Mouse (Mus musculus): ENCODE results near the gene Ptpn23.
"Not testable (repeated sequence)": the region's sequence is repeated elsewhere in the genome, so short reads cannot be mapped to it uniquely, and the experiment has no call there.

Ptpn23 gene

GRCm38 (mm10) chr9:110381292-110381691 lies 26.7 kb downstream of the Ptpn23 start:
- no peak for DNase-seq (ENCODE audit: low spot score)

- DNase-seq (ENCODE audit: low spot score): no peak
These were observed 27.4 kb downstream of the Ptpn23 start for GRCm38 (mm10) chr9:110380662-110381061.

GRCm38 (mm10) chr9:110379361-110379760 lies 28.7 kb downstream of the Ptpn23 start:
- no peak for DNase-seq (ENCODE audit: low spot score)

GRCm38 (mm10) chr9:110377655-110378054 lies 30.4 kb downstream of the Ptpn23 start:
- DNase-seq (ENCODE audit: low spot score): not testable (repeated sequence)

- DNase-seq (ENCODE audit: low spot score): no peak
These were observed 32.3 kb downstream of the Ptpn23 start for GRCm38 (mm10) chr9:110375668-110376067.

- DNase-seq (ENCODE audit: low spot score): no peak
These were observed 34.1 kb downstream of the Ptpn23 start for GRCm38 (mm10) chr9:110373871-110374270.

GRCm38 (mm10) chr9:110369860-110370259 lies 38.2 kb downstream of the Ptpn23 start:
- DNase-seq (ENCODE audit: low spot score): no peak

- DNase-seq (ENCODE audit: low spot score): no peak
These were observed 41.3 kb downstream of the Ptpn23 start for GRCm38 (mm10) chr9:110366746-110367145.

- no peak for DNase-seq (ENCODE audit: low spot score)
These were observed 45.7 kb downstream of the Ptpn23 start for GRCm38 (mm10) chr9:110362337-110362736.

- no peak for DNase-seq (ENCODE audit: low spot score)
These were observed 46.7 kb downstream of the Ptpn23 start for GRCm38 (mm10) chr9:110361299-110361698.

GRCm38 (mm10) chr9:110358341-110358740 lies 49.7 kb downstream of the Ptpn23 start:
- no peak for DNase-seq (ENCODE audit: low spot score)

- no peak for DNase-seq (ENCODE audit: low spot score)
These were observed 55.9 kb downstream of the Ptpn23 start for GRCm38 (mm10) chr9:110351932-110352632.

- DNase-seq (ENCODE audit: low spot score): no peak
These were observed 56.7 kb downstream of the Ptpn23 start for GRCm38 (mm10) chr9:110351350-110351749.

- DNase-seq (ENCODE audit: low spot score): no peak
These were observed 57.4 kb downstream of the Ptpn23 start for GRCm38 (mm10) chr9:110350612-110351011.

GRCm38 (mm10) chr9:110350188-110350587 lies 57.8 kb downstream of the Ptpn23 start:
- DNase-seq (ENCODE audit: low spot score): no peak

- DNase-seq (ENCODE audit: low spot score): no peak
These were observed 59.1 kb downstream of the Ptpn23 start for GRCm38 (mm10) chr9:110348899-110349298.

- DNase-seq (ENCODE audit: low spot score): no peak
These were observed 62.8 kb downstream of the Ptpn23 start for GRCm38 (mm10) chr9:110345057-110345739.

- no peak for DNase-seq (ENCODE audit: low spot score)
These were observed 64.2 kb downstream of the Ptpn23 start for GRCm38 (mm10) chr9:110343805-110344204.

- no peak for DNase-seq (ENCODE audit: low spot score)
These were observed 66.0 kb downstream of the Ptpn23 start for GRCm38 (mm10) chr9:110342008-110342407.

GRCm38 (mm10) chr9:110340037-110340750 lies 67.8 kb downstream of the Ptpn23 start:
- DNase-seq (ENCODE audit: low spot score): no peak

Data from c-Kit-positive CD71-positive TER-119-positive erythroid progenitor cells, embryonic 14.5 days (primary cell).